Mouse (Mus musculus): ENCODE data around the gene Lingo2. TPM values are rescaled to one million over a fixed set of nuclear protein-coding genes. Genes with fewer than 3 reads are reported as not detected.

The Lingo2 gene
- polyA plus RNA-seq (2012; ENCODE audit: insufficient read depth, low replicate concordance): not detected in 2 replicates

DNA sequence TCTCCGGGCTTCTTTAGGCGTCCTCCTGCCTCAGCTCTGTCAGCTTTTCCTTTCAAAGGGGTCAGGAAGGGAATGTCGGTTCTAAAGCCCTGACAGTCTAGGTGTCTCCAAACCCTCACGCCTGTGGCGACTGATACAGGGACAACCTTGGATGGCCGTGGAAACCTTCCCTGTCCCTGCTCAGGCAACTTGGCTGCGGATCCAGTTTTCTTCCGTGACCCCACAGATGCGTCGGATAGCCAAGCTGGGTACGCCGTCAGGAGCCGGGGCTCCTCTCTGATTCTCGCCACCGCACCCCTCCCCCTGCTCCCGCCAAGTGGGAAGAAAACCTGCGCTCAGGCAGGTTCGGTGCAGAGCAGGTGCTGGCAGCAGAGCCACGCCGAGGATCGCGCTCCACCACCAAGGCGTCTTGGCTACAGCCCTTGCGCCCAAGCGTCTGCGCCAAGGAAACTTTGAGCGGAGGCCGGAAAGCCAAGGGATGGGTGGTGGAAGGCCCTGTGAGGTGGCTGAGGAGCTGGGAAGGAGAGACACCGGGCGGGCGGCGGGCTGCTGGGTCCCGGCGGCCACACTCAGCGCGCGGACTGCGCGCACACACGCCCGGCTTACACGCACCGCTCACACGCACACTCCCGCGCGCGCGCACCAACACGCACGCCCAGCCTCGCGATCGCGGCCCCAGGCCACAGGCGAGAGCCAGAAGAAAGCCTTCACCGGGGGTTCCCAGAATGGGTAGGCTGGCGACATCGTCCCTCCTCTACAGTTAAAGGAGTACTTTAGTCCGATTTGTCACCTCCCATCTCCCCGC, at the start of gene Lingo2:
Gene Lingo2 (minus strand): TSS at position 598 of the 805 bp plus-strand sequence.
- Histone ChIP-seq H3K9me3 (0 out of 2 replicates have a peak, but pooled peaks cover 7% of the 10 kb centered on the region), H3K4me1 (peaks cover 23% of the 10 kb centered on the region), H3K4me3 (replicated peaks) (peak within 1 kb of the TSS; percentile 82), H3K36me3 (replicated peaks; ENCODE audit: low read length) (no peaks in the 10 kb centered on the region), H3K27me3 (replicated peaks) (peaks cover 43% of the 10 kb centered on the region)
- TF ChIP-seq GATA1 (IDR thresholded peaks at IDR 0.05; ENCODE audit: borderline replicate concordance, low read length) (no peak), FLI1 (IDR thresholded peaks at IDR 0.05; ENCODE audit: low read length) (no peak)

- Histone ChIP-seq H3K9me3 (no peaks in the 10 kb centered on the region), H3K27me3 (replicated peaks) (no peaks in the 10 kb centered on the region), H3K4me1 (no peaks in the 10 kb centered on the region), H3K36me3 (replicated peaks; ENCODE audit: low read length) (no peaks in the 10 kb centered on the region), H3K4me3 (replicated peaks) (no peak overlapping the region)
- TF ChIP-seq GATA1 (IDR thresholded peaks at IDR 0.05; ENCODE audit: borderline replicate concordance, low read length) (no peak), FLI1 (IDR thresholded peaks at IDR 0.05; ENCODE audit: low read length) (no peak)
These were observed 21.8 kb upstream of the Lingo2 start for GRCm38 (mm10) chr4:36973358-36973757.

DNA sequence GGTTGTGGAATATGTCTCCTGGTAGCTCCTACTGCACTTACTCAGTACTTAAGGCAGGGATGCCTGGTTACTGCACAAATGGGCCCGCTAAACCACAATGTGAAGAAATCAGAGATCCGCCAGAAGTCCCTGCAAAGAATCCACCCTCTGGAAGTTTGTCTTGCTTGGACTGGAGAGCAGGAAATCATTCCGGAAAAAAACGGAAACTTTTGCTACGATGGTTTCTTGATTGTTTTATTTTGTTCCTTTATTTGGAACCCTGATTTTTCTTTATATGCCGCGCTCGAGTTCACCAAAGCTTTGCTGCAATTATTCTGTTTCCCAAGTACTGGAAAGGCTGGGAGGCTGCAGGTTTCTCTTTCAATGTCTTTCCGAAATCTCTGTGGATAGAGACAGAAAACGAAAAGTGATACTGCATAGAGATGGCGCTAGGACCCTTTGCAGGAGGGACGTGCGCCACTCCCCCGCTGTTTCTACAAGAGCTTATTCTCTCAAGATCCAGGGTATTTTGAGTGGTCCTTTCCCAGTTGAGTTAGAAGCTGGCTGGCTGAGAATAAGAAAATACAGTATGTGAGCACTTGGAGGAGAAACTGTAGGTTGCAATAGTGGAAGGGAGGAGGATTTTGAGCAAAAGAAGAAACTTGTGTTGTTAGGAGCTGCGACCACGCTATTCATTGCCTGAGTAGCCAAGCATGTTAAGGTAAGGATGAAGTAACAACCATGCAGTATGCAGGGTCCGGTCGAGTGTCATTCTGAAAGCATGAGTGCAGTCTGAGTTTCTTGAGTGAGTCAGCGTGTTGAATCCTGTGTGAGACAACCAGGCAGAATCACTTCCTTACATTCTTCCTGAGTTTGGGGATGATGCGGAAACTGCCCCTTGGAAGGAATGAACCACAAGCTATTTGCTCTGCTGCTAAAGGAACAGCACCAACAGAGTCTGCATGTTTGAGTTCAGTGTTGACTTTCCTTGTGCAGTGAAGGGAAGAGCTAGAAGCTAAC, 1.2 kb upstream of the Lingo2 start:
- Histone ChIP-seq H3K36me3 (replicated peaks; ENCODE audit: low read length) (no peaks in the 10 kb centered on the region), H3K4me1 (peaks cover 23% of the 10 kb centered on the region), H3K9me3 (0 out of 2 replicates have a peak, but pooled peaks cover 7% of the 10 kb centered on the region), H3K4me3 (replicated peaks) (peak overlapping the region; percentile 43), H3K27me3 (replicated peaks) (peaks cover 43% of the 10 kb centered on the region)
- TF ChIP-seq FLI1 (IDR thresholded peaks at IDR 0.05; ENCODE audit: low read length): no peak
- TF ChIP-seq GATA1 (IDR thresholded peaks at IDR 0.05; ENCODE audit: borderline replicate concordance, low read length): no peak

DNA sequence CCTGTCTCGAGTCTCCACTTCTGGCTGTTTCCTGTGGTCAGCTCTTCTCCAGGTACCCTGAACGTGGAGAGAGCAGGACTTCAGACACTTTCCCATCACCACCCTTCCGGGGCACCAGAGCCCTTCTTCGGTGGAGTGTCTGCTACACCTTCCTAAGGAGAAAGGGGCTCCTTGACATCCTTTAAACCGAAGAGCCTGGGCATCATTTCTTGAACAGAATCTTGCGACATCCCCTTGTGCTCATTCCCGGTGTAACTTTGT, 338 bp upstream of the Lingo2 start:
- Histone ChIP-seq H3K4me3 (replicated peaks) (no peak overlapping the region), H3K27me3 (replicated peaks) (peaks cover 43% of the 10 kb centered on the region), H3K9me3 (0 out of 2 replicates have a peak, but pooled peaks cover 7% of the 10 kb centered on the region), H3K36me3 (replicated peaks; ENCODE audit: low read length) (no peaks in the 10 kb centered on the region), H3K4me1 (peaks cover 23% of the 10 kb centered on the region)
- no peak for TF ChIP-seq GATA1 (IDR thresholded peaks at IDR 0.05; ENCODE audit: borderline replicate concordance, low read length)
- no peak for TF ChIP-seq FLI1 (IDR thresholded peaks at IDR 0.05; ENCODE audit: low read length)

GRCm38 (mm10) chr4:36950790-36951149, 777 bp downstream of the Lingo2 start:
- H3K4me3 ChIP-seq (replicated peaks): peak overlapping the region; percentile 82
- H3K27me3 ChIP-seq (replicated peaks): peaks cover 43% of the 10 kb centered on the region
- no peak for TF ChIP-seq FLI1 (IDR thresholded peaks at IDR 0.05; ENCODE audit: low read length)
- H3K4me1 ChIP-seq: peaks cover 23% of the 10 kb centered on the region
- no peaks in the 10 kb centered on the region for H3K36me3 ChIP-seq (replicated peaks; ENCODE audit: low read length)
- H3K9me3 ChIP-seq: 0 out of 2 replicates have a peak, but pooled peaks cover 7% of the 10 kb centered on the region

- Histone ChIP-seq H3K9me3 (0 out of 2 replicates have a peak, but pooled peaks cover 7% of the 10 kb centered on the region), H3K4me1 (peaks cover 23% of the 10 kb centered on the region), H3K4me3 (replicated peaks) (peak overlapping the region; percentile 82), H3K27me3 (replicated peaks) (peaks cover 43% of the 10 kb centered on the region), H3K36me3 (replicated peaks; ENCODE audit: low read length) (no peaks in the 10 kb centered on the region)
- TF ChIP-seq GATA1 (IDR thresholded peaks at IDR 0.05; ENCODE audit: borderline replicate concordance, low read length): no peak
These were observed 1.4 kb downstream of the Lingo2 start for GRCm38 (mm10) chr4:36950021-36950751.

GRCm38 (mm10) chr4:36890810-36891209, 60.7 kb downstream of the Lingo2 start:
- H3K27me3 ChIP-seq (replicated peaks): no peaks in the 10 kb centered on the region
- H3K36me3 ChIP-seq (replicated peaks; ENCODE audit: low read length): no peaks in the 10 kb centered on the region
- TF ChIP-seq GATA1 (IDR thresholded peaks at IDR 0.05; ENCODE audit: borderline replicate concordance, low read length): no peak
- no peak for TF ChIP-seq FLI1 (IDR thresholded peaks at IDR 0.05; ENCODE audit: low read length)
- H3K4me3 ChIP-seq (replicated peaks): no peak overlapping the region
- no peaks in the 10 kb centered on the region for H3K9me3 ChIP-seq
- no peaks in the 10 kb centered on the region for H3K4me1 ChIP-seq

- no peaks in the 10 kb centered on the region for H3K27me3 ChIP-seq (replicated peaks)
- TF ChIP-seq GATA1 (IDR thresholded peaks at IDR 0.05; ENCODE audit: borderline replicate concordance, low read length) (no peak), FLI1 (IDR thresholded peaks at IDR 0.05; ENCODE audit: low read length) (no peak)
- no peaks in the 10 kb centered on the region for H3K4me1 ChIP-seq
- no peak overlapping the region for H3K4me3 ChIP-seq (replicated peaks)
- no peaks in the 10 kb centered on the region for H3K9me3 ChIP-seq
- H3K36me3 ChIP-seq (replicated peaks; ENCODE audit: low read length): no peaks in the 10 kb centered on the region
These were observed 61.2 kb downstream of the Lingo2 start for GRCm38 (mm10) chr4:36890365-36890764.

- no peaks in the 10 kb centered on the region for H3K4me1 ChIP-seq
- no peaks in the 10 kb centered on the region for H3K9me3 ChIP-seq
- no peaks in the 10 kb centered on the region for H3K36me3 ChIP-seq (replicated peaks; ENCODE audit: low read length)
- no peaks in the 10 kb centered on the region for H3K27me3 ChIP-seq (replicated peaks)
- H3K4me3 ChIP-seq (replicated peaks): no peak overlapping the region
- TF ChIP-seq FLI1 (IDR thresholded peaks at IDR 0.05; ENCODE audit: low read length) (no peak), GATA1 (IDR thresholded peaks at IDR 0.05; ENCODE audit: borderline replicate concordance, low read length) (no peak)
These were observed 76.8 kb downstream of the Lingo2 start for GRCm38 (mm10) chr4:36874781-36875180.

All from megakaryocyte, embryonic 14.5 days (primary cell).